Mouse (Mus musculus) v-Abl transformed pro-B cells (cell line): ENCODE measurements at regions not wholly inside any gene's neighbourhood (a gene's known extent, or its start where the extent isn't known, plus 50 kb on each side); places are given as distances from the start of the nearest gene placed in this dataset.
"Not testable (repeated sequence)": the region's sequence is repeated elsewhere in the genome, so short reads cannot be mapped to it uniquely, and the experiment has no call there.

Source experiments
- in situ Hi-C, 2 experiments: fragments of 400-800 bp; cut with MboI; formaldehyde crosslinking; loops; one replicate each; pipeline ENCODE4 v1.15.1; 2025; ENCODE audit not compliant: unreplicated experiment in 2 of 2

GRCm38 (mm10) chr9:116427278-116427677, 252.1 kb upstream of the Tgfbr2 start:
- in situ Hi-C loops = no loop called here

- in situ Hi-C loops = no loop called here
Observed at GRCm38 (mm10) chr9:116426269-116426999, 251.3 kb upstream of the Tgfbr2 start.

DNA sequence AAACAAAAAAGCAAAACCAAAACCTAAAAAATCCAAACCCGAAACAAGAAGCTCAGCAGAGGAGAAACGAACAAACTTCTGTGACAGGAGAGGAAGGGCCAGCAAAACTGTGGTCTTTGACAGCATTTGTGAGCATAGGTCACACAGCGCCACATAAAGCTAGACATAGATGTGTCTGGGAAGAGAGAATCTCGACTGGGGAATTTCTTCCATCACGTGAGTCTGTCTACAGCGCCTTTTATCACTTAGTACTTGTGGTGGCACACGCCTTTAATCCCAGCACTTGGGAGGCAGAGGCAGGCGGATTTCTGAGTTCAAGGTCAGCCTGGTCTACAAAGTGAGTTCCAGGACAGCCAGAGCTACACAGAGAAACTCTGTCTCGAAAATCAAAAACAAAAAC, 250.2 kb upstream of the Tgfbr2 start:
- in situ Hi-C loops = not testable (repeated sequence)

GRCm38 (mm10) chr9:116415021-116415420, 239.9 kb upstream of the Tgfbr2 start:
- in situ Hi-C loops = loop anchor here in 1 of 2 experiments (25.0 kb wide), 1 partner anchor 1622 kb away; the partner anchor contains the start of gene Azi2

DNA sequence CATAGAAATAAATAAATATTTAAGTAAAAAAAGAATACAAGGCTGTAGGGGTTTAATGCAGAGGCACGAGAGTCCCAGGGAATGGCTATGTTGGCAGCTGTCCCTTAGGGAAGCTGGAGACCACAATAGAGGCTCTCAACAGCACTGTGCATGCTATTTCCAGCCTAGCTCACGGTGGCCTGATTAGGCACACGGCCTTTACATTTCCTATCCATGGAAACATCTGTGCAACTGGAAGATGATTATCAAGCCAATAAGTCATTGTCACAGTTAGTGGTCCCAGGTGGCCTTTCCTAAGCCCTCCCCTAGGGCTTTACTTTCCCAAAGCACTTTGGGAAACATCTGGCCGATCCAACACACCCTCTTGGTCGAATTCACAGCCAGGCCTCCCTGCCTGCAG, 235.9 kb upstream of the Tgfbr2 start:
- in situ Hi-C loops = loop anchor here in 1 of 2 experiments (25.0 kb wide), 1 partner anchor 1626 kb away; the partner anchor contains the start of gene Azi2

DNA sequence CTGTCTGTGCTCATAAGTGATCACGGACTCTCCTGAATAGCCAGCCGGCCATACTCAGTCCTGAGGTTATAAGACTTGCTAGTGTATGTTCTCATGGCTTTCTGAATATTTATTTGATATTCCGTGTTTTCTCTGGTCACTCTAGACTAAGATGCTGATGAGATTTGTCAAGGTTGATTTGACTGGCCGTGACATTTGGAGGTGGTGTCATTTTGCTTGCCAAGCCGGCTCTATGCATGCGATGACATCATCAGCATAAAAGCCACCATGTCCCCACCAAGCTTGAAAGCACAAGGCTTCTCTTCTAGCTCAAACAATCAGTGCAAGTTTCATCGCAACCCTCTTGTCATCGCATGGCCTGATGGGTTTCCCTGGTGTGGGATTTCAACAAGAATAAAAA, 235.3 kb upstream of the Tgfbr2 start:
- in situ Hi-C loops = loop anchor here in 1 of 2 experiments (25.0 kb wide), 1 partner anchor 1627 kb away; the partner anchor contains the start of gene Azi2

- in situ Hi-C loops = loop anchor here in 1 of 2 experiments (25.0 kb wide), 1 partner anchor 1629 kb away; the partner anchor contains the start of gene Azi2
Observed at GRCm38 (mm10) chr9:116408116-116408515, 233.0 kb upstream of the Tgfbr2 start.

- in situ Hi-C loops = loop anchor here in 1 of 2 experiments (25.0 kb wide), 1 partner anchor 1632 kb away; the partner anchor contains the start of gene Azi2
Observed at GRCm38 (mm10) chr9:116405051-116405450, 229.9 kb upstream of the Tgfbr2 start.

DNA sequence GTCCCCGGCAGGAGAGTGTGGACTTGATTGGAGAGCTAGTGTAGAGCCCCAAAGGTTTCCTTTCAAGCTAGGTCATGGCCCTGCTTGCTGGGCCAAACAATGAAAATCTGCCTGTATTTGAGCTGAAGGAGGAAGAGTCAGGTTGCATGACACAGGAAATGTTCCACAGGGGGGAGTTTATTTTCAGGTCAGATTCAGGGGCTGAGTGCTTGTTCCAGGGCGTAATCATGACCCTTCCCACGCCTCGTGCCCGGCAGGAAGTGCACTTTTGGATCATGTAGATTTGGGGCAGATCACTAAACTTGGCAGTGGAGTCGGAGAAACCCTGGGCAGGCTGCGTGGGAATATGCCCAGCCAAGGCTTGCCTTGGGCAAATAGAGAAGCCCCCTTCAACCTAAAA, 226.7 kb upstream of the Tgfbr2 start:
- in situ Hi-C loops = loop anchor here in 1 of 2 experiments (25.0 kb wide), 1 partner anchor 1635 kb away; the partner anchor contains the start of gene Azi2

GRCm38 (mm10) chr9:116400270-116400669, 225.1 kb upstream of the Tgfbr2 start:
- in situ Hi-C loops = loop anchor here in 1 of 2 experiments (25.0 kb wide), 1 partner anchor 1637 kb away; the partner anchor contains the start of gene Azi2

DNA sequence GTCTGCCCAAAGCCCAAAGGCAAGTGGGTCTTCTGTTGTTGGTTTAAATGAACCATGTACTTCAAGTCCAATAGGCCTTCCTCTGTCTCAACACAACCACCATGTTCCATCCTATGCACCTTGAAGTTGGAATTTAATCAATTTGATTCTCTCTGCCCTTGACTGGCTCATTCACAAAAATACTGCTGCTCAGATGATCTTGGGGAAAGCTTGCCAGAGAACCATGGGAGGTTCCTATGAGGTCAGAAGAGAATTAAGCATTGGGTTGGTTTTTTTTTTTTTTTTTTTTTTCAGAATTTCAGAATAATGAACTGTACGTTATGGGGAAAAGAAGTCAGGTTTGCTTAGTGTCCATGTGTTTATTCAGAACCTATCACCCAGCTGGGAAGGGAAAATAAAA, 224.1 kb upstream of the Tgfbr2 start:
- in situ Hi-C loops = loop anchor here in 1 of 2 experiments (25.0 kb wide), 1 partner anchor 1087 kb away; the partner anchor contains the start of gene Stt3b

DNA sequence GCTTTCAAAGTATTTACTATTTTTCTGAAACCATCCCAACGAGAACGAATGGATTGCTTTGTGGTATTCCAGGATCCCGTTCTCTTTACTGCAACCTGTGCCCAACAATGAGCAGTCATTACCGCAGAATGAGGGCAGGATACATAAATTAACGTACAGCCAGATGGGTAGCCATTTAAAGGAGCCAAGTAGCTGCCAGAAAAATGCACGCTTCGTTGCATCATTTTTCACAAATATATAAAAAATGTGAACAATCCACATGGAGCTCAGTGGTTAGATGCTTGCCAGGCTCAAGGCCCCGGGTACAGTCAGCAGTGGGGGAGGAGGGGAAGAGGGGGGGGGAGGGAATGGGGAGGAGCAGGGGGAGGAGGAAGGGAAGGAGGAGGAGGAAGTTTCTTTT, 217.1 kb upstream of the Tgfbr2 start:
- in situ Hi-C loops = loop anchor here in 1 of 2 experiments (25.0 kb wide), 1 partner anchor 1080 kb away; the partner anchor contains the start of gene Stt3b

DNA sequence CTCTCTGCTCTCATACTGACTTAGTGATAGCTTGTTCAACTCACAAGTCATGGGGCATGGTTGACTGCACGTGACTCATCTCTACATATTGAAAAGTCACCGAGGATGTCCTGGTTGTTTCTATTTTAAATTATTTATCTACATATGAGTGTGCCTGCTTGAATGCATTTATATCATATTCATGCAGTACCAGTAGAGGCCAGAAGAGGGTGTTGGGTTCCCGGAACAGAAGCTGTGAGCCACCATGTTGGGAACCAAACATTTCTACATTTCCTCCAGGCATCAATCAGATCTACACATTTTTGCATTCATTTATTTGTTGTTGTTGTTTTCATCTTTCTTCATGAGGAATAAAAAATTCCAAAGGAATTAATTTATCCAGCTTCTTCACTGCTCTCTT, 214.6 kb upstream of the Tgfbr2 start:
- in situ Hi-C loops = loop anchor here (5.0 to 25.0 kb wide), 3 partner anchors 255 to 1077 kb away; partner anchors contain the start of gene Stt3b (in 1 of the 2)

DNA sequence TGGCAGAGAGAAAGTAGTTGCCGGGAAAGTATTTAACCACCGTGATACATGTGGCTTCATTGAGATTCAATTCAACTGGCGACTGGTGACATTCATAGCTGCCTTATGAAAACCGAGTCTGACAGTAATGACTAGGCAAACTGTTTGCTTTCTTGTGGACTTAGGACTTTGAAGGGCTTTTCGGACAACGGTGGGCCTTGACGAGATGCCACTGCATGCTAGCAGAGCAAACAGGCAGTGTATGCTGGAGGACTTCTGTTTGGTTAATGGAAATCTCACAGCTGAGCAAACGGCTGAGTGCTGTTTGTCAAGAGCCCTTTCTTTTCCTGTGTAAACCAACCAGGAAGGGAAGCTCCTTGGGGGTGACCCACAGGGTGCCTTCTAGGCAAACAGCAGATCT, 213.7 kb upstream of the Tgfbr2 start:
- in situ Hi-C loops = loop anchor here (5.0 to 25.0 kb wide), 3 partner anchors 254 to 1077 kb away; partner anchors contain the start of gene Stt3b (in 1 of the 2)

- in situ Hi-C loops = loop anchor here (5.0 to 25.0 kb wide), 3 partner anchors 253 to 1076 kb away; partner anchors contain the start of gene Stt3b (in 1 of the 2)
Observed at GRCm38 (mm10) chr9:116388025-116388424, 212.9 kb upstream of the Tgfbr2 start.

DNA sequence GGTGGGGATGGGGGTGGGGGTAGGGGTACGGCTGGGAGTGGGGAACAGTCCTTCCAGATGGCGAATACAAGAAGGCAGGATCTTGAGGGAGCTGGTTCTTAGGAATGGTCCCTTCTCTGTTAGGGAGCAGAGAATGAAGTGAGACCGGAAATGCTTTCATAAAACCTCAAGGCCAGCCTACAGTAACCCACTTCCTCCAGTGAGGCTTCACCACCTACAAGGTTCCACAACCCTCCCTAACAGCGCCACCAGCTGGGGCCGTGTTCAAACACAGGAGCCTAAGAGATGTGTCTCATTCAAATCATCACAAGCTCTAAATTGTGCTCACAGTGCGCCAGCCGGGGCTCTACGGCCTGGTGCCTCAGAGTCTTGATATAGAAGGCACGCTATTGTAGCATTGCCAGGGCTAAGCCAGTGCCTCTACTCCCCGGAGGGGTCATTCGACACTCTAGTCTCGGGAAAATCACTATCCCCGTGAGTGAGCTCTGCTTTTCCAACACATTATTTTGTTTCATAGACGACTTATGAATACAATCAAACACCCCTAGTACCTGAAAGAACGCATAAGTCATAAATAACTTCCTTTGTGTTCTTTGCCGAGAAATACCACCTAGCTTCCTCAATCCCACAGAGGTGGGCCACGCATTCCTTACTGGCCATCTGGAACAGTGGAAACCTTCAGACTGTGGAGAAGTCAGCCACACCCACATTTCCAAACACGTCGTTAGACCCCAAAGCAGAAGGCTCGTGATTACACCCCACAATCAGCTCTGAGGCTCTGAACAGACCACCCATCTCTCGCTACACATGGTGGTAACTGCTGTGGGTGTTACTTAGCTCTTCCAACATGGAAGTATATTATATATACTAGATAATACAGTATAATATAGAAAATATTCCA, 209.3 kb upstream of the Tgfbr2 start:
- in situ Hi-C loops = loop anchor here (5.0 to 25.0 kb wide), 7 partner anchors 47 to 1072 kb away; partner anchors contain the start of gene Stt3b (in 1 of the 2)

GRCm38 (mm10) chr9:116383411-116384101, 208.4 kb upstream of the Tgfbr2 start:
- in situ Hi-C loops = loop anchor here (5.0 to 25.0 kb wide), 7 partner anchors 46 to 1071 kb away; partner anchors contain the start of gene Stt3b (in 1 of the 2)

- in situ Hi-C loops = loop anchor here in 1 of 2 experiments (25.0 kb wide), 1 partner anchor 1065 kb away; the partner anchor contains the start of gene Stt3b
Observed at GRCm38 (mm10) chr9:116377706-116378105, 202.5 kb upstream of the Tgfbr2 start.

DNA sequence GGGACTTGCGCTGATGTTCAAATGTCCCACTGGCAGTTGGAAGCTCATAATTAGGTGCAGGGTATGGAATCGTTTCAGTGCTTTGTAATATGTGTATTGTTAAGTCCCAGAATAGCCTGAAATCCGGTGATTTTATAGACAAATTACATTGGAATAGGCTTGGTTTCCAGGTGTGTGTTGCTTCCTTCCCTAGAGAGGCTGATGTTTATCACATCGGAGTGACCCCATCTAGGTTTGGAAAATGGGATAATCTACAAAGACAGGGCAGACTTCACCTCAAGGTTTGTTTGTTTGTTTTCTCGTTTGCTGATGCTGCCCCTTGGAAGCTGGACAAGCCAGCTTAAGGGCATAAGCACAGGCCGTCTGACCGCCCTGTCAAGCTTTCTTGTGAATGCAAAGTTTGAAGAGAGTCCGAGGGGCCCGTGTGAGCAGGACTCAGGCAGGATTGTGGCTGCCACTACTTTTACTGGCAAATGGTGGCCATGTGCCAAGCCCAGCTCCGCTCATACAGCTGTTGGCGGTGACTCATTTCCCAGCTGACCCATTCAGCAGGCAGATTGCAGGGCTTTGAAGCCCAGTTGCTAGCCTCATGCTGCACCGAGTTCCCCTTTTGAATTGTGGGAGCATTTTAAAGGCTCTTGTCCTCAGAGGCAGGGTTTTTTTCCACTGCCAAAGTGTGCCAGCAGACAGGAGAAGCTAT, 200.6 kb upstream of the Tgfbr2 start:
- in situ Hi-C loops = loop anchor here in 1 of 2 experiments (25.0 kb wide), 1 partner anchor 1064 kb away; the partner anchor contains the start of gene Stt3b
